Mouse (Mus musculus) cortical plate, adult 2 months (tissue): ENCODE measurements at regions not wholly inside any gene's neighbourhood (a gene's known extent, or its start where the extent isn't known, plus 50 kb on each side); places are given as distances from the start of the nearest gene placed in this dataset.

ENCODE experiments used
- CTCF ChIP-seq: fragments of 200-500 bp; IDR thresholded peaks from 2 replicates; pipeline ENCODE4 v1.5.1; 2011; ENCODE audit warnings: mild to moderate bottlenecking, control low read depth, low read length; ENCODE audit not compliant: insufficient read depth; ENCODE audit errors: extremely low read depth
- POLR2A ChIP-seq: fragments of 200-500 bp; IDR thresholded peaks from 2 replicates; pipeline ENCODE4 v1.6.1; 2011; ENCODE audit warnings: mild to moderate bottlenecking, low read length, control low read depth; ENCODE audit not compliant: insufficient read depth; ENCODE audit errors: extremely low read depth

DNA sequence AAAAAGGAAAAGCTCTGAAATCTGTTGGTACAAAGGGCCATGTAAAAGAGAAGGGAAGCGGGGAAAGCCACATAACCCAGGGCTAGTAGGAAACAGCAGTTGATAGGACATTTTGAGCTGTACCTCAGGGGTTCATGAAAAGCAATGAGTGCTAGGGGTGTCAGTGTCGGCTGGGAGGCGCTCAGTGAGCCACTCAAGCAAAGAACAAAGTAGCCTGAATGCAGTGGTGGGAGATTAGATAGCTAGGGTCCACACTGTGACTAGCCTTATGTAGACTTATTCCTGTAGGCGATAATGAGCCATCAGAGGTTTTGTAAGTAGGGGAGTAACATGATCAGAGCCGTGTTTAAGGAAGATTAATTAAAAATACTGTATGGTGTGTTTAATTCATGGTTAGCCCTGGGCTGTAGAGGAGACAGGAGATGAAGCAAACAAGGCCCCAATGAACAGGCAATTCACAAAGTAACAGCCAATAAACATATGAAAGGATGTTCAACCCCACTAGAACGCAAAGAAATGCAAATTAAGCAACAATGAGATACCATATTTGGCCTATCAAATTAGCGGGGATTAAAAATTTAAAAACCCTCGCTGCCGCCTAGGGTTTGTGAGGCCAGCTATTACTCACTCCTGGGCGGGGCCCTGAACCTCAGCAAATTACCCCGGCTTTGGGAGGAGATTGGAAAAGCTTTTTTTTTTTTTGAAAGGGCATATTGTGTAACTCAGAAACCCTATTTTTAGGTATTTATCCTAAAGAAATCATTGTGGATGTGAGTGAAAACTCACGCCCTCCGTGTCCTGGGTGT lies 85.1 kb upstream of the Pja1 start:
- TF ChIP-seq POLR2A (no peak), CTCF (no peak)
